Mouse (Mus musculus) macrophage (primary cell): ENCODE measurements around the gene Nefh. TPM values are rescaled to one million over a fixed set of nuclear protein-coding genes. Genes with fewer than 3 reads are reported as not detected.
A peak's percentile ranks its signal among the peaks of the same experiment; 100 is the strongest.

Experiments
- H3K27ac ChIP-seq: fragments of 350-480 bp; formaldehyde crosslinking; 2 replicates; pipeline ENCODE4 v1.9.0; 2021
- H3K36me3 ChIP-seq: fragments of 350-480 bp; formaldehyde crosslinking; 2 replicates; pipeline ENCODE4 v1.9.0; 2021; ENCODE audit errors: inconsistent target
- H3K4me3 ChIP-seq: fragments of 350-480 bp; formaldehyde crosslinking; 2 replicates; pipeline ENCODE4 v1.9.0; 2021; ENCODE audit errors: inconsistent target
- H3K79me2 ChIP-seq: fragments of 350-480 bp; formaldehyde crosslinking; 2 replicates; pipeline ENCODE4 v1.9.0; 2021; ENCODE audit errors: inconsistent target
- WGBS: methylation state at CpG from one replicate; pipeline ENCODE4 v1.1.7; 2026; ENCODE audit warnings: inconsistent platforms; ENCODE audit not compliant: missing documents; 5-methylcytosine and 5-hydroxymethylcytosine counted together
- polyA plus RNA-seq: library from polyadenylated mRNA; stranded (reverse); fragments of 250-400 nt; gene quantifications from 3 replicates; pipeline ENCODE4 v1.2.4, GENCODE M21; 2018; ENCODE audit warnings: inconsistent platforms

Nefh gene
- polyA plus RNA-seq, 1 experiment from 2014 or later, result 0.11 TPM

- Histone ChIP-seq H3K4me3 (no peak overlapping the region), H3K79me2 (no peaks in the 10 kb centered on the region), H3K36me3 (peaks cover 36% of the 10 kb centered on the region), H3K27ac (no peak overlapping the region)
- WGBS, result 100% methylated on average over 1 of the region's 1 CpGs
Measured at GRCm38 (mm10) chr11:4931009-4931601, 16.8 kb downstream of the Nefh start.

GRCm38 (mm10) chr11:4927224-4927623, 20.6 kb downstream of the Nefh start:
- 99% methylated on average over 3 of the region's 3 CpGs for WGBS
- Histone ChIP-seq H3K36me3 (peaks cover 57% of the 10 kb centered on the region), H3K4me3 (no peak overlapping the region), H3K27ac (no peak overlapping the region), H3K79me2 (no peaks in the 10 kb centered on the region)

- no peak overlapping the region for H3K4me3 ChIP-seq
- no peaks in the 10 kb centered on the region for H3K79me2 ChIP-seq
- H3K27ac ChIP-seq, result no peak overlapping the region
- WGBS, result 91% methylated on average over 7 of the region's 7 CpGs
- peaks cover 80% of the 10 kb centered on the region for H3K36me3 ChIP-seq
Measured at GRCm38 (mm10) chr11:4921751-4922150, 26.1 kb downstream of the Nefh start.

- Histone ChIP-seq H3K27ac (no peak overlapping the region), H3K79me2 (no peaks in the 10 kb centered on the region), H3K36me3 (peaks cover 75% of the 10 kb centered on the region), H3K4me3 (no peak overlapping the region)
- 96% methylated on average over 2 of the region's 2 CpGs for WGBS
Measured at GRCm38 (mm10) chr11:4921281-4921680, 26.6 kb downstream of the Nefh start.

GRCm38 (mm10) chr11:4916068-4916467, 31.8 kb downstream of the Nefh start:
- Histone ChIP-seq H3K27ac (no peak overlapping the region), H3K4me3 (no peak overlapping the region), H3K79me2 (no peaks in the 10 kb centered on the region), H3K36me3 (peaks cover 72% of the 10 kb centered on the region)
- no CpG with 5 or more reads among the region's 1 CpGs for WGBS

- Histone ChIP-seq H3K4me3 (no peak overlapping the region), H3K27ac (no peak overlapping the region), H3K36me3 (peaks cover 58% of the 10 kb centered on the region; the same call in 1 of the 2 replicates), H3K79me2 (no peaks in the 10 kb centered on the region)
- 96% methylated on average over 5 of the region's 6 CpGs for WGBS
Measured at GRCm38 (mm10) chr11:4906231-4906630, 41.6 kb downstream of the Nefh start.

GRCm38 (mm10) chr11:4901956-4902355, 45.9 kb downstream of the Nefh start:
- peaks cover 27% of the 10 kb centered on the region for H3K79me2 ChIP-seq
- H3K4me3 ChIP-seq, result no peak overlapping the region
- WGBS, result 91% methylated on average over 6 of the region's 6 CpGs
- no peak overlapping the region for H3K27ac ChIP-seq
- H3K36me3 ChIP-seq, result peaks cover 42% of the 10 kb centered on the region; the same call in 1 of the 2 replicates

- Histone ChIP-seq H3K4me3 (no peak overlapping the region), H3K36me3 (peaks cover 39% of the 10 kb centered on the region; the same call in 1 of the 2 replicates), H3K79me2 (peaks cover 42% of the 10 kb centered on the region), H3K27ac (no peak overlapping the region)
- WGBS, result 85% methylated on average over 5 of the region's 5 CpGs
Measured at GRCm38 (mm10) chr11:4900437-4900836, 47.4 kb downstream of the Nefh start.

- Histone ChIP-seq H3K27ac (peak within 1 kb of the TSS; percentile 42), H3K4me3 (peak within 1 kb of the TSS; percentile 97), H3K79me2 (peaks cover 45% of the 10 kb centered on the region), H3K36me3 (peaks cover 5% of the 10 kb centered on the region; the same call in 1 of the 2 replicates)
- WGBS, result 1% methylated on average over 52 of the region's 52 CpGs
Measured at GRCm38 (mm10) chr11:4894848-4895816, 52.7 kb downstream of the Nefh start, which contains the start of gene Thoc5. Thoc5 (plus strand) TSS chr11:4895320.

Other genes with a start within 250 kb of the Nefh start
- 160 to 375 TPM (median 326 TPM) in 3 replicates for gene Uqcr10, start 243.7 kb downstream of the Nefh start, polyA plus RNA-seq
- 12.8 to 30.5 TPM (median 29.0 TPM) in 3 replicates for gene Zmat5, start 243.4 kb downstream of the Nefh start, polyA plus RNA-seq
- 0.04 TPM in 1 of 3 replicates, not detected in the others for gene Cabp7, start 201.3 kb downstream of the Nefh start, polyA plus RNA-seq
- 42.7 to 60.3 TPM (median 44.6 TPM) in 3 replicates for gene Nf2, start 98.5 kb downstream of the Nefh start, polyA plus RNA-seq
- 1.7 to 4.1 TPM (median 2.3 TPM) in 3 replicates for gene Nipsnap1, start 74.1 kb downstream of the Nefh start, polyA plus RNA-seq
- 27.0 to 37.9 TPM (median 33.4 TPM) in 3 replicates for gene Thoc5, start 52.7 kb downstream of the Nefh start, polyA plus RNA-seq
- 127 to 179 TPM (median 133 TPM) in 3 replicates for gene Ap1b1, start 38.8 kb upstream of the Nefh start, polyA plus RNA-seq
- not detected in 3 replicates for gene Rasl10a, start 110.1 kb upstream of the Nefh start, polyA plus RNA-seq
- 29.9 to 46.7 TPM (median 32.6 TPM) in 3 replicates for gene Gas2l1, start 117.3 kb upstream of the Nefh start, polyA plus RNA-seq
- gene Rhbdd3, start 150.9 kb upstream of the Nefh start, polyA plus RNA-seq, result 7.5 to 13.4 TPM (median 8.4 TPM) in 3 replicates
- gene Ewsr1, start 151.2 kb upstream of the Nefh start, polyA plus RNA-seq, result 241 to 1,448 TPM (median 260 TPM) in 3 replicates
- 0.53 to 0.57 TPM (median 0.54 TPM) in 3 replicates for gene Emid1, start 204.2 kb upstream of the Nefh start, polyA plus RNA-seq